Mouse (Mus musculus) liver, embryonic 12.5 days (tissue): ENCODE results near the gene Man2c1. TPM values are rescaled to one million over a fixed set of nuclear protein-coding genes. Genes with fewer than 3 reads are reported as not detected.

ENCODE experiments used
- ATAC-seq: fragments of 200-750 bp; cut with Nextera tagmentation; 2 replicates; pipeline ENCODE4 v1.8.0; 2017; ENCODE audit warnings: moderate number of reproducible peaks, mild to moderate bottlenecking, moderate library complexity
- H3K27ac ChIP-seq: fragments of 300-500 bp; sonication (generic); 2 replicates; pipeline ENCODE4 v1.5.1; 2016; ENCODE audit warnings: mild to moderate bottlenecking
- H3K27me3 ChIP-seq: fragments of 300-500 bp; sonication (generic); replicated peaks from 2 replicates; pipeline ENCODE4 v1.6.1; 2016; ENCODE audit warnings: mild to moderate bottlenecking, moderate library complexity
- H3K36me3 ChIP-seq: fragments of 300-500 bp; sonication (generic); 2 replicates; pipeline ENCODE4 v1.6.1; 2016; ENCODE audit warnings: mild to moderate bottlenecking, moderate library complexity
- H3K4me1 ChIP-seq: fragments of 300-500 bp; sonication (generic); 2 replicates; pipeline ENCODE4 v1.6.1; 2016
- H3K4me2 ChIP-seq: fragments of 300-500 bp; sonication (generic); 2 replicates; pipeline ENCODE4 v1.6.1; 2016; ENCODE audit warnings: mild to moderate bottlenecking, moderate library complexity
- H3K4me3 ChIP-seq: fragments of 300-500 bp; sonication (generic); 2 replicates; pipeline ENCODE4 v1.5.1; 2016; ENCODE audit warnings: mild to moderate bottlenecking, moderate library complexity
- H3K9ac ChIP-seq: fragments of 300-500 bp; sonication (generic); 2 replicates; pipeline ENCODE4 v1.6.1; 2016; ENCODE audit warnings: mild to moderate bottlenecking, moderate library complexity
- H3K9me3 ChIP-seq: fragments of 300-500 bp; sonication (generic); replicated peaks from 2 replicates; pipeline ENCODE4 v1.6.1; 2016; ENCODE audit warnings: mild to moderate bottlenecking, moderate library complexity
- WGBS: fragments of 180-500 bp; shearing (Covaris S2); methylation state at CpG from one replicate; pipeline ENCODE4 v1.1.7; 2016; ENCODE audit not compliant: insufficient replicate concordance; 5-methylcytosine and 5-hydroxymethylcytosine counted together
- polyA plus RNA-seq: library from polyadenylated mRNA; unstranded; fragments of >200 nt; fragmentation: Nextera tagmentation; extraction: Ambion mirVana; gene quantifications from 2 replicates; pipeline ENCODE4 v1.2.1, GENCODE M21; 2016

The Man2c1 gene
- polyA plus RNA-seq, 1 experiment from 2014 or later, result 31.5 TPM

- H3K9ac ChIP-seq, result no peak overlapping the region
Measured at GRCm38 (mm10) chr9:57144830-57145229, 14.3 kb downstream of the Man2c1 start.

GRCm38 (mm10) chr9:57146451-57147066 lies 16.1 kb downstream of the Man2c1 start:
- Histone ChIP-seq H3K4me3 (no peak overlapping the region), H3K9me3 (no peaks in the 10 kb centered on the region), H3K27me3 (no peaks in the 10 kb centered on the region), H3K4me2 (0 out of 2 replicates have a peak overlapping the region, but pooled peaks have one; percentile 82), H3K4me1 (peaks cover 20% of the 10 kb centered on the region), H3K27ac (no peak overlapping the region), H3K36me3 (peaks cover 16% of the 10 kb centered on the region), H3K9ac (no peak overlapping the region)
- 78% methylated on average over 17 of the region's 17 CpGs for WGBS
- no peak for ATAC-seq

More at GRCm38 (mm10) chr9:57144830-57145229, 14.3 kb downstream of the Man2c1 start:
- Histone ChIP-seq H3K9me3 (no peaks in the 10 kb centered on the region), H3K4me3 (no peak overlapping the region), H3K4me2 (no peak overlapping the region), H3K27ac (no peak overlapping the region), H3K4me1 (peaks cover 20% of the 10 kb centered on the region), H3K36me3 (peaks cover 33% of the 10 kb centered on the region), H3K27me3 (no peaks in the 10 kb centered on the region)
- no peak for ATAC-seq
- 81% methylated on average over 8 of the region's 8 CpGs for WGBS

- H3K36me3 ChIP-seq, result peaks cover 6% of the 10 kb centered on the region
- H3K4me1 ChIP-seq, result peaks cover 20% of the 10 kb centered on the region
- H3K9me3 ChIP-seq, result no peaks in the 10 kb centered on the region
- H3K27me3 ChIP-seq, result no peaks in the 10 kb centered on the region
- 0 out of 2 replicates have a peak, but pooled peaks have one; percentile 16 for ATAC-seq
- peak overlapping the region; percentile 65 for H3K4me3 ChIP-seq
- H3K27ac ChIP-seq, result peak overlapping the region; percentile 81
- peak overlapping the region; percentile 71 for H3K9ac ChIP-seq
- 12% methylated on average over 19 of the region's 19 CpGs for whole genome bisulfite sequencing
- H3K4me2 ChIP-seq, result peak overlapping the region; percentile 82
Measured at GRCm38 (mm10) chr9:57147205-57148143, 17.0 kb downstream of the Man2c1 start.

GRCm38 (mm10) chr9:57148144-57148878 lies 17.8 kb downstream of the Man2c1 start, which contains the start of gene Neil1:
Gene Neil1 (minus strand): TSS chr9:57148305.
- WGBS, result 2% methylated on average over 27 of the region's 27 CpGs
- Histone ChIP-seq H3K27me3 (no peaks in the 10 kb centered on the region), H3K4me2 (peak within 1 kb of the TSS; percentile 82), H3K36me3 (no peaks in the 10 kb centered on the region), H3K4me1 (peaks cover 20% of the 10 kb centered on the region), H3K4me3 (peak within 1 kb of the TSS; percentile 65), H3K9me3 (no peaks in the 10 kb centered on the region), H3K27ac (peak within 1 kb of the TSS; percentile 81), H3K9ac (peak within 1 kb of the TSS; percentile 71)
- ATAC-seq, result peak; percentile 89

GRCm38 (mm10) chr9:57149021-57149420 lies 18.5 kb downstream of the Man2c1 start:
- no peaks in the 10 kb centered on the region for H3K9me3 ChIP-seq
- H3K36me3 ChIP-seq, result no peaks in the 10 kb centered on the region
- peak overlapping the region; percentile 65; the same call in 1 of the 2 replicates for H3K4me3 ChIP-seq
- no peak for ATAC-seq
- H3K9ac ChIP-seq, result peak overlapping the region; percentile 71; the same call in 1 of the 2 replicates
- H3K4me1 ChIP-seq, result peaks cover 20% of the 10 kb centered on the region
- H3K4me2 ChIP-seq, result peak overlapping the region; percentile 82
- H3K27ac ChIP-seq, result 0 out of 2 replicates have a peak overlapping the region, but pooled peaks have one; percentile 81
- WGBS, result 69% methylated on average over 6 of the region's 6 CpGs
- no peaks in the 10 kb centered on the region for H3K27me3 ChIP-seq

- H3K36me3 ChIP-seq, result peaks cover 9% of the 10 kb centered on the region
- H3K9ac ChIP-seq, result no peak overlapping the region
- no peak overlapping the region for H3K4me3 ChIP-seq
- 70% methylated on average over 5 of the region's 5 CpGs for WGBS
- no peak overlapping the region for H3K4me2 ChIP-seq
- no peak for ATAC-seq
- H3K27ac ChIP-seq, result no peak overlapping the region
- H3K9me3 ChIP-seq, result no peaks in the 10 kb centered on the region
- H3K27me3 ChIP-seq, result no peaks in the 10 kb centered on the region
- H3K4me1 ChIP-seq, result peaks cover 20% of the 10 kb centered on the region
Measured at GRCm38 (mm10) chr9:57150192-57150591, 19.7 kb downstream of the Man2c1 start.

- H3K27ac ChIP-seq, result no peak overlapping the region
- no peak for ATAC-seq
- 58% methylated on average over 6 of the region's 6 CpGs for WGBS
- H3K36me3 ChIP-seq, result peaks cover 20% of the 10 kb centered on the region
- H3K4me3 ChIP-seq, result no peak overlapping the region
- no peaks in the 10 kb centered on the region for H3K9me3 ChIP-seq
- H3K4me1 ChIP-seq, result peaks cover 20% of the 10 kb centered on the region
- H3K4me2 ChIP-seq, result no peak overlapping the region
- H3K27me3 ChIP-seq, result no peaks in the 10 kb centered on the region
- no peak overlapping the region for H3K9ac ChIP-seq
Measured at GRCm38 (mm10) chr9:57152331-57152730, 21.8 kb downstream of the Man2c1 start.

GRCm38 (mm10) chr9:57156383-57156782 lies 25.9 kb downstream of the Man2c1 start:
- Histone ChIP-seq H3K4me1 (peaks cover 17% of the 10 kb centered on the region), H3K9ac (no peak overlapping the region), H3K27ac (no peak overlapping the region), H3K27me3 (no peaks in the 10 kb centered on the region), H3K36me3 (peaks cover 20% of the 10 kb centered on the region), H3K4me3 (no peak overlapping the region), H3K4me2 (no peak overlapping the region), H3K9me3 (no peaks in the 10 kb centered on the region)
- WGBS, result 88% methylated on average over 7 of the region's 7 CpGs
- no peak for ATAC-seq

- Histone ChIP-seq H3K4me1 (peaks cover 17% of the 10 kb centered on the region), H3K4me3 (peak overlapping the region; percentile 84; the same call in 1 of the 2 replicates), H3K9me3 (no peaks in the 10 kb centered on the region), H3K27me3 (no peaks in the 10 kb centered on the region), H3K4me2 (peak overlapping the region; percentile 87), H3K27ac (no peak overlapping the region), H3K36me3 (peaks cover 20% of the 10 kb centered on the region), H3K9ac (no peak overlapping the region)
- ATAC-seq, result no peak
- WGBS, result 80% methylated on average over 8 of the region's 8 CpGs
Measured at GRCm38 (mm10) chr9:57156823-57157222, 26.3 kb downstream of the Man2c1 start.

GRCm38 (mm10) chr9:57157499-57157898 lies 27.0 kb downstream of the Man2c1 start:
- peak overlapping the region; percentile 87 for H3K4me2 ChIP-seq
- peak overlapping the region; percentile 78 for H3K9ac ChIP-seq
- H3K4me1 ChIP-seq, result peaks cover 17% of the 10 kb centered on the region
- peak overlapping the region; percentile 84 for H3K4me3 ChIP-seq
- no peaks in the 10 kb centered on the region for H3K27me3 ChIP-seq
- WGBS, result 22% methylated on average over 13 of the region's 13 CpGs
- H3K9me3 ChIP-seq, result no peaks in the 10 kb centered on the region
- peaks cover 20% of the 10 kb centered on the region for H3K36me3 ChIP-seq
- ATAC-seq, result no peak
- no peak overlapping the region for H3K27ac ChIP-seq

- H3K27ac ChIP-seq, result peak within 1 kb of the TSS; percentile 50; the same call in 1 of the 2 replicates
- WGBS, result under 1% methylated on average over 24 of the region's 24 CpGs
- peak within 1 kb of the TSS; percentile 84 for H3K4me3 ChIP-seq
- no peaks in the 10 kb centered on the region for H3K9me3 ChIP-seq
- H3K27me3 ChIP-seq, result no peaks in the 10 kb centered on the region
- peaks cover 20% of the 10 kb centered on the region for H3K36me3 ChIP-seq
- peak within 1 kb of the TSS; percentile 78 for H3K9ac ChIP-seq
- peak; percentile 80 for ATAC-seq
- peak within 1 kb of the TSS; percentile 87 for H3K4me2 ChIP-seq
- H3K4me1 ChIP-seq, result peaks cover 17% of the 10 kb centered on the region
Measured at GRCm38 (mm10) chr9:57158013-57158470, 27.6 kb downstream of the Man2c1 start, which contains the start of gene Commd4. Gene Commd4 (minus strand): TSS chr9:57158331.
